Comparison of ENCODE assay signal across 19 mouse cellular contexts in the genomic region with DNA sequence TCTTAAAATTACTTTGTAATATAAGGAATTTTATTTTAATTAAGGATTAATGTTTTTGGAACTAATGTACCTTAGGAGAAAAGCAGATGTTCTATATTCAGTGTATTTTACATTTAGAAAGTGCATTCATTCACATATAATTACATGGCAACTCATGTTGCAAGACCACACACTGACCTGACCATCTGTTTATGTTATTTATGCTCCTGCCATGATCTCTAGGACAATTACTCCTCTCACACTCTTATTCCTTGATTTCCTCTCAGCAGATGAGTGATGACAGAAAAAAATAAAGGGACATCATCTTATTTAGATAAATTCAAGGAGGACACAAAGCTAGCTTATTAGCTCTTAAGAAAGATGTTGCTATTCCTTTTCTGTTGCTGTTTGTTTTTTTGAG.
"Had no signal": no experiment of that assay in that cellular context is flagged by ENCODE, and none has a peak within 500 bp of the region (broad histone marks: within the 10 kb centered on the region; RNA-seq: fewer than 3 reads in every experiment).

No protein-coding gene starts in this region.

- H3K4me2 ChIP-seq: liver, embryonic 15.5 days; lung, embryonic 15.5 days; midbrain, embryonic 12.5 days; neural tube, embryonic 12.5 days; stomach, embryonic 15.5 days had no signal

- DNase-seq: liver, postnatal 0 days; lung, adult 2 months; lung, postnatal 14 days; lung, postnatal 36 days; midbrain, embryonic 14.5 days; right cerebral cortex, postnatal 14 days; thymus, adult 2 months; thymus, postnatal 25 days; thymus, postnatal 4 days had no signal

- H3K4me1 ChIP-seq: liver, embryonic 15.5 days; lung, embryonic 15.5 days; midbrain, embryonic 12.5 days; neural tube, embryonic 12.5 days; stomach, embryonic 15.5 days had no signal

- H3K4me3 ChIP-seq: liver, embryonic 15.5 days; lung, embryonic 15.5 days; megakaryocyte, embryonic 14.5 days; midbrain, embryonic 12.5 days; neural tube, embryonic 12.5 days; stomach, embryonic 15.5 days had no signal

- H3K27ac ChIP-seq: liver, embryonic 15.5 days; lung, embryonic 15.5 days; macrophage; midbrain, embryonic 12.5 days; neural tube, embryonic 12.5 days; stomach, embryonic 15.5 days; stomach, postnatal 0 days had no signal

- H3K27me3 ChIP-seq: liver, embryonic 15.5 days; lung, embryonic 15.5 days; megakaryocyte, embryonic 14.5 days; midbrain, embryonic 12.5 days; neural tube, embryonic 12.5 days; stomach, embryonic 15.5 days had no signal

- ATAC-seq: liver, postnatal 0 days; lung, postnatal 0 days; midbrain, embryonic 16.5 days had no signal

- H3K9ac ChIP-seq: liver, embryonic 15.5 days; liver, postnatal 0 days; lung, embryonic 15.5 days; midbrain, embryonic 12.5 days; neural tube, embryonic 12.5 days; stomach, embryonic 15.5 days had no signal

- H3K36me3 ChIP-seq: liver, embryonic 15.5 days; lung, embryonic 15.5 days; midbrain, embryonic 12.5 days; neural tube, embryonic 12.5 days; stomach, embryonic 15.5 days had no signal

- H3K9me3 ChIP-seq: liver, embryonic 15.5 days; lung, embryonic 15.5 days; megakaryocyte, embryonic 14.5 days; midbrain, embryonic 12.5 days; neural tube, embryonic 12.5 days; stomach, embryonic 15.5 days had no signal
